Mouse (Mus musculus) ES-E14 (cell line): ENCODE results near the gene Kctd20. TPM values are rescaled to one million over a fixed set of nuclear protein-coding genes. Genes with fewer than 3 reads are reported as not detected.

Experiments
- DNase-seq: peaks from one replicate; pipeline ENCODE4 v3.0.0-alpha.2; 2013; ENCODE audit warnings: low read depth, low spot score
- H3K27ac ChIP-seq: 2 replicates; pipeline ENCODE4 v1.5.1; 2012; ENCODE audit warnings: low read depth, mild to moderate bottlenecking, low read length, moderate library complexity, mixed read lengths; ENCODE audit not compliant: poor library complexity, insufficient read depth, severe bottlenecking
- H3K36me3 ChIP-seq: 2 replicates; pipeline ENCODE4 v1.6.1; 2012; ENCODE audit warnings: mild to moderate bottlenecking, low read length, moderate library complexity, mixed read lengths; ENCODE audit not compliant: control insufficient read depth, poor library complexity, insufficient read depth, severe bottlenecking
- H3K4me1 ChIP-seq, 2 experiments: fragments of 150-350 bp in 1 of 2; sonication (generic) in 1 of 2; 2 replicates each; pipeline ENCODE4 v1.6.1; 2012; ENCODE audit warnings: low read length in 2 of 2, mild to moderate bottlenecking in 1 of 2, mixed read lengths in 1 of 2; ENCODE audit not compliant: control insufficient read depth in 2 of 2, insufficient read depth in 2 of 2, poor library complexity in 1 of 2
- H3K4me3 ChIP-seq, 2 experiments: fragments of 150-350 bp in 1 of 2; sonication (generic) in 1 of 2; 2 replicates each; pipeline ENCODE4 v1.5.1; 2012; ENCODE audit warnings: low read length in 2 of 2, low read depth in 1 of 2, mild to moderate bottlenecking in 1 of 2, mixed read lengths in 1 of 2; ENCODE audit not compliant: insufficient read depth in 1 of 2, poor library complexity in 1 of 2, severe bottlenecking in 1 of 2
- H3K9ac ChIP-seq: 2 replicates; pipeline ENCODE4 v1.6.1; 2012; ENCODE audit warnings: low read depth, mild to moderate bottlenecking, low read length, mixed read lengths; ENCODE audit not compliant: poor library complexity, insufficient read depth, severe bottlenecking
- H3K9me3 ChIP-seq: fragments of 150-350 bp; sonication (generic); 2 replicates; pipeline ENCODE4 v1.6.1; 2012; ENCODE audit warnings: low read depth, mild to moderate bottlenecking, low read length; ENCODE audit not compliant: control insufficient read depth, insufficient read depth
- CHD2 ChIP-seq: IDR thresholded peaks from 2 replicates; pipeline ENCODE4 v1.6.1; 2014; ENCODE audit warnings: mild to moderate bottlenecking, low read depth, low read length, inconsistent platforms
- HCFC1 ChIP-seq: IDR thresholded peaks from 2 replicates; pipeline ENCODE4 v1.6.1; 2012; ENCODE audit warnings: low read length, inconsistent platforms, borderline replicate concordance; ENCODE audit not compliant: insufficient read depth
- MAFK ChIP-seq: IDR thresholded peaks from 2 replicates; pipeline ENCODE4 v1.6.1; 2014; ENCODE audit warnings: mild to moderate bottlenecking, low read depth, low read length, inconsistent platforms; ENCODE audit not compliant: insufficient read depth
- ZC3H11A ChIP-seq: IDR thresholded peaks from 2 replicates; pipeline ENCODE4 v1.6.1; 2012; ENCODE audit warnings: low read depth, mild to moderate bottlenecking, inconsistent platforms, low read length, borderline replicate concordance
- ZNF384 ChIP-seq: IDR thresholded peaks from 2 replicates; pipeline ENCODE4 v1.6.1; 2012; ENCODE audit warnings: low read depth, low read length, inconsistent platforms
- in situ Hi-C, 2 experiments: fragments of 600-800 bp; cut with MboI; formaldehyde crosslinking; loops; one replicate each; pipeline ENCODE4 v1.15.1; 2025; ENCODE audit warnings: low sequenced_read_pairs in 2 of 2, inconsistent platforms in 1 of 2; ENCODE audit not compliant: unreplicated experiment in 2 of 2
- total RNA-seq: library from RNA; depleted of rRNA; stranded (reverse); fragments of 300-350 nt; gene quantifications from 2 replicates; pipeline ENCODE4 v1.2.3, GENCODE M21; 2012

The Kctd20 gene
- total RNA-seq, 1 experiment = 46.9 TPM

DNA sequence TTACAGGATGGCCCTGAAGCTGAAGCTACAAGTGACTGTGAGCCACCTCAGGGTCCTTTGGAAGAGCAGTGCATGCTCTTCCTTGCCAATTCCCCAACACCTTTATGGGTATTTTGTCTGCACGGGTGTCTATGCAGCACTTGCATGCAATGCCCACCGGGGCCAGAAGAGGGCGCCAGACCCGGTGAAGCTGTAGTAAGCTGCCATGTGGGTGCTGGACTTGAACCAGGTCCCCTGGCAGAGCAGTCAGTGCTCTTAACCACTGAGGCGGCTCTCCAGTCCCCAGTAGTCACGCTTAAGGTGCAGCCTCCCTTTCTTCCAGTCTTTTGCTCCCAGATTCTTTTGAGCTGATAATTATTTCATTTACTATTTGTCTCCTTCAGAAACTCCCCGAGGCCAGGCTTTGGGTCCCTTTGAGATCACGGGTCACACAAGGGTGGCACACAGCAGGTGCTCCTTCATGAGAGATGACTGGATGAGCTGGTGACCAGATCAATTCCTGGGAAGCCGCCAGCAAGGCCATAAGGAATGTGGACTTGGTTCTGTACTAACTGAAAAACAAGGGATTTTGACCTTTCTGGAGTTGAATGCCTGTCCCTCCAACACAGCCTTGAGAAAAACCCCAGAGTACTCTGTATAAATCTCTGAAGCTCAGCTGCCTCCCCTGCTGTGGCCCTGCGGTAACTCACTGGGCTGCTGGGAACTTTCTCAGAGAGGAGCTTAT, 15.0 kb upstream of the Kctd20 start:
- no peak for DNase-seq
- Histone ChIP-seq H3K9ac (no peak overlapping the region), H3K36me3 (peaks cover 2% of the 10 kb centered on the region; the same call in 1 of the 2 replicates), H3K27ac (no peak overlapping the region), H3K4me3 (no peak overlapping the region), H3K4me1 (peaks cover 0 to 4% of the 10 kb centered on the region in 2 experiments; a peak in 1 of 4 replicates), H3K9me3 (peaks cover 8% of the 10 kb centered on the region; the same call in 1 of the 2 replicates)
- in situ Hi-C loops = no loop called here
- TF ChIP-seq ZC3H11A (no peak), HCFC1 (no peak), ZNF384 (no peak), CHD2 (no peak), MAFK (no peak)

- Histone ChIP-seq H3K4me1 (peaks cover 0 to 4% of the 10 kb centered on the region in 2 experiments; a peak in 2 of 4 replicates), H3K9me3 (peaks cover 8% of the 10 kb centered on the region; the same call in 1 of the 2 replicates), H3K4me3 (no peak overlapping the region), H3K27ac (no peak overlapping the region; the same call in 1 of the 2 replicates), H3K36me3 (peaks cover 2% of the 10 kb centered on the region; the same call in 1 of the 2 replicates), H3K9ac (no peak overlapping the region)
- TF ChIP-seq ZNF384 (no peak), HCFC1 (no peak), MAFK (no peak), ZC3H11A (no peak), CHD2 (no peak)
- no peak for DNase-seq
- in situ Hi-C loops = no loop called here
Observed at GRCm38 (mm10) chr17:28940776-28941555, 10.8 kb upstream of the Kctd20 start.

DNA sequence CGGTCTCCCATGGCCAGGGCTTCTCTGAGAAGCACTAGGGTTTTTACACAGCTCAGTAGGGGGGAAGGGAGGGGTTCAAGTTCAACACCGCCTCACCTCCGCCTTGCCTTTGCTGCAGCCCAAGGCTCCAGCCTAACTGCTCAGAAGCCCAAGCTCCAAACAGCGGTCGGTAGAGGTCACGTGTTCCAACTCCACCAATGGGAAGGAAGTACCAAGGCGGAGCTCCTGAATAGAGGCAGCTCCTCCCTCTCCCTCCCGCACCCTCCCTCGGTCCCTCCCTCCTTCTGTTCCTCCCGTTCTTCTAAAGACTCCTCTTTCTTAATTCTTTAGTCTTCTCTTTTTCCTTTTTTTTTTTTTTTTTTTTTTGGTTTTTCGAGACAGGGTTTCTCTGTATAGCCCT, 9.6 kb upstream of the Kctd20 start:
- peak overlapping the region in 1 of 2 experiments; percentile 25; a peak in 2 of 4 replicates for H3K4me3 ChIP-seq
- H3K9ac ChIP-seq = peak overlapping the region; percentile 28; the same call in 1 of the 2 replicates
- in situ Hi-C loops = no loop called here
- peaks cover 0 to 4% of the 10 kb centered on the region in 2 experiments; a peak in 2 of 4 replicates for H3K4me1 ChIP-seq
- peak; percentile 80 for DNase-seq
- H3K36me3 ChIP-seq = no peaks in the 10 kb centered on the region
- peaks cover under 1% of the 10 kb centered on the region; the same call in 1 of the 2 replicates for H3K9me3 ChIP-seq
- TF ChIP-seq MAFK = no peak
- TF ChIP-seq ZNF384 = peak; percentile 68; the same call in 1 of the 2 replicates
- no peak for TF ChIP-seq CHD2
- TF ChIP-seq ZC3H11A = no peak
- H3K27ac ChIP-seq = peak overlapping the region; percentile 24; the same call in 1 of the 2 replicates

DNA sequence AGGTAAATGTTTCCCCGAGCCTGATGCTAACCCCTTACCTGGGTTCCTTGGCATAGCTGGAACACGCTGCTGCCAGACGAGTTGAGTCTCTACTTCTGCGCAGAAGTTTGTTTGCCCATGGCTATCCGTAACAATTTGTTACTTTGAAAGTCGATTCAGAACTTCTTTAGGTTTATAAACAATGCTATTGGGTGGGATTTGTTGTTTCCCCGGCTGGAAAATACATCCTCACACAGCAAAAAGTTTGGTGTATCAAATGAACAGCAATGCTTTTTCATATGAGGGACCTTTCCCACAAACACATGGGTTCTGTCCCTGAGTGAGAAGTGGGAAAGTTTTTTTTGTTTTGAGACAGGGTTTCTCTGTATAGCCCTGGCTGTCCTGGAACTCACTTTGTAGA, 8.0 kb upstream of the Kctd20 start, which contains the start of gene Pxt1:
Pxt1 (minus strand) TSS at position 101 of the 400 bp plus-strand sequence.
- H3K27ac ChIP-seq = no peak within 1 kb of the TSS
- in situ Hi-C loops = no loop called here
- no peaks in the 10 kb centered on the region for H3K9me3 ChIP-seq
- H3K4me3 ChIP-seq = no peak within 1 kb of the TSS
- peak within 1 kb of the TSS; percentile 36; the same call in 1 of the 2 replicates for H3K9ac ChIP-seq
- peaks cover 0 to 4% of the 10 kb centered on the region in 2 experiments; a peak in 2 of 4 replicates for H3K4me1 ChIP-seq
- no peak for DNase-seq
- no peak for TF ChIP-seq MAFK
- no peak for TF ChIP-seq ZNF384
- TF ChIP-seq CHD2 = no peak
- no peak for TF ChIP-seq HCFC1
- no peak for TF ChIP-seq ZC3H11A
- H3K36me3 ChIP-seq = no peaks in the 10 kb centered on the region
